Mouse (Mus musculus) MEL (cell line): Measurements from ENCODE around the gene BC051665. TPM values are rescaled to one million over a fixed set of nuclear protein-coding genes. Genes with fewer than 3 reads are reported as not detected.
A peak's percentile ranks its signal among the peaks of the same experiment; 100 is the strongest.

Source experiments
- DNase-seq: peaks from one replicate; pipeline ENCODE4 v3.0.0; 2011; ENCODE audit warnings: low read depth, low spot score
- H3K27ac ChIP-seq: 2 replicates; pipeline ENCODE4 v1.5.1; 2012; ENCODE audit warnings: low read depth, mild to moderate bottlenecking, control low read depth, low read length, moderate library complexity; ENCODE audit not compliant: control insufficient read depth
- H3K27me3 ChIP-seq, 2 experiments: fragments of 150-350 bp in 1 of 2; sonication (generic) in 1 of 2; 2 replicates each; pipeline ENCODE4 v1.6.1; 2012; ENCODE audit warnings: low read length in 2 of 2, mild to moderate bottlenecking in 2 of 2, improper control_type of control experiment in 1 of 2, moderate library complexity in 1 of 2; ENCODE audit not compliant: insufficient read depth in 2 of 2, control insufficient read depth in 1 of 2
- H3K36me3 ChIP-seq, 2 experiments: 2 replicates each; pipeline ENCODE4 v1.6.1; 2012 to 2014; ENCODE audit warnings: low read length in 2 of 2, improper control_type of control experiment in 1 of 2, inconsistent platforms in 1 of 2, mild to moderate bottlenecking in 1 of 2; ENCODE audit not compliant: insufficient read depth in 2 of 2, control insufficient read depth in 1 of 2
- H3K4me1 ChIP-seq, 2 experiments: fragments of 150-350 bp in 1 of 2; sonication (generic) in 1 of 2; 2 replicates each; pipeline ENCODE4 v1.6.1; 2012; ENCODE audit warnings: low read length in 2 of 2, improper control_type of control experiment in 1 of 2, mild to moderate bottlenecking in 1 of 2; ENCODE audit not compliant: insufficient read depth in 2 of 2, control insufficient read depth in 1 of 2
- H3K4me3 ChIP-seq, 2 experiments: fragments of 150-350 bp in 1 of 2; sonication (generic) in 1 of 2; 2 replicates each; pipeline ENCODE4 v1.5.1; 2012; ENCODE audit warnings: low read depth in 2 of 2, low read length in 2 of 2, mild to moderate bottlenecking in 2 of 2, moderate library complexity in 2 of 2, control low read depth in 1 of 2, improper control_type of control experiment in 1 of 2; ENCODE audit not compliant: control insufficient read depth in 1 of 2, insufficient read depth in 1 of 2
- H3K79me2 ChIP-seq: 2 replicates; pipeline ENCODE4 v1.6.1; 2012; ENCODE audit warnings: mild to moderate bottlenecking, low read length, moderate library complexity; ENCODE audit not compliant: control insufficient read depth, poor library complexity, insufficient read depth
- H3K9ac ChIP-seq: 2 replicates; pipeline ENCODE4 v1.6.1; 2012; ENCODE audit warnings: low read depth, mild to moderate bottlenecking, control low read depth, low read length, moderate library complexity; ENCODE audit not compliant: control insufficient read depth, poor library complexity, severe bottlenecking
- H3K9me3 ChIP-seq: fragments of 150-350 bp; sonication (generic); replicated peaks from 2 replicates; pipeline ENCODE4 v1.6.1; 2012; ENCODE audit warnings: mild to moderate bottlenecking, low read length, improper control_type of control experiment, moderate library complexity; ENCODE audit not compliant: insufficient read depth
- CHD2 ChIP-seq: IDR thresholded peaks from 2 replicates; pipeline ENCODE4 v1.6.1; 2011; ENCODE audit warnings: low read length, improper control_type of control experiment
- CTCF ChIP-seq, 3 experiments: IDR thresholded peaks in 2 of 3; conservative IDR thresholded peaks in 1 of 3; 2 replicates each; pipeline ENCODE4 v1.5.1; 2011 to 2012; ENCODE audit warnings: low read length in 3 of 3, low read depth in 2 of 3, mild to moderate bottlenecking in 2 of 3, improper control_type of control experiment in 1 of 3, inconsistent platforms in 1 of 3, mixed read lengths in 1 of 3, moderate library complexity in 1 of 3; ENCODE audit not compliant: control insufficient read depth in 1 of 3, insufficient read depth in 1 of 3, poor library complexity in 1 of 3, severe bottlenecking in 1 of 3
- EP300 ChIP-seq, 2 experiments: IDR thresholded peaks; 2 replicates each; pipeline ENCODE4 v1.6.1; 2011; ENCODE audit warnings: improper control_type of control experiment in 2 of 2, low read length in 2 of 2, low read depth in 1 of 2, mild to moderate bottlenecking in 1 of 2
- ETS1 ChIP-seq: IDR thresholded peaks from 2 replicates; pipeline ENCODE4 v1.6.1; 2012; ENCODE audit warnings: low read depth, mild to moderate bottlenecking, inconsistent platforms, low read length, improper control_type of control experiment, moderate library complexity
- GATA1 ChIP-seq: IDR thresholded peaks from 2 replicates; pipeline ENCODE4 v1.6.1; 2011; ENCODE audit warnings: low read depth, low read length, improper control_type of control experiment
- HCFC1 ChIP-seq: IDR thresholded peaks from 2 replicates; pipeline ENCODE4 v1.6.1; 2012; ENCODE audit warnings: low read depth, mild to moderate bottlenecking, inconsistent platforms, low read length, improper control_type of control experiment, moderate library complexity
- JUND ChIP-seq: IDR thresholded peaks from 2 replicates; pipeline ENCODE4 v1.6.1; 2011; ENCODE audit warnings: low read depth, mild to moderate bottlenecking, improper control_type of control experiment, low read length
- MAFK ChIP-seq: IDR thresholded peaks from 2 replicates; pipeline ENCODE4 v1.6.1; 2011; ENCODE audit warnings: low read depth, mild to moderate bottlenecking, low read length, improper control_type of control experiment, borderline replicate concordance
- NELFE ChIP-seq: IDR thresholded peaks from 2 replicates; pipeline ENCODE4 v1.6.1; 2011; ENCODE audit warnings: low read depth, low read length, improper control_type of control experiment
- POLR2A ChIP-seq, 2 experiments: IDR thresholded peaks; 2 replicates each; pipeline ENCODE4 v1.6.1; 2011 to 2012; ENCODE audit warnings: low read length in 2 of 2, mild to moderate bottlenecking in 2 of 2, control low read depth in 1 of 2, improper control_type of control experiment in 1 of 2, low read depth in 1 of 2, moderate library complexity in 1 of 2; ENCODE audit not compliant: control insufficient read depth in 1 of 2, insufficient read depth in 1 of 2, poor library complexity in 1 of 2
- RAD21 ChIP-seq: IDR thresholded peaks from 2 replicates; pipeline ENCODE4 v1.6.1; 2011; ENCODE audit warnings: mild to moderate bottlenecking, low read depth, low read length, improper control_type of control experiment
- RCOR1 ChIP-seq: IDR thresholded peaks from 2 replicates; pipeline ENCODE4 v1.6.1; 2012; ENCODE audit warnings: low read depth, mild to moderate bottlenecking, inconsistent platforms, low read length, improper control_type of control experiment
- SIN3A ChIP-seq: IDR thresholded peaks from 2 replicates; pipeline ENCODE4 v1.6.1; 2012; ENCODE audit warnings: low read length, improper control_type of control experiment, inconsistent platforms
- SMC3 ChIP-seq: IDR thresholded peaks from 2 replicates; pipeline ENCODE4 v1.6.1; 2011; ENCODE audit warnings: low read depth, low read length, improper control_type of control experiment
- TAL1 ChIP-seq: IDR thresholded peaks from 2 replicates; pipeline ENCODE4 v1.6.1; 2012; ENCODE audit warnings: mild to moderate bottlenecking, inconsistent platforms, low read length, moderate library complexity, mixed read lengths
- TBP ChIP-seq: IDR thresholded peaks from 2 replicates; pipeline ENCODE4 v1.8.0; 2011; ENCODE audit warnings: low read depth, low read length, improper control_type of control experiment
- UBTF ChIP-seq: IDR thresholded peaks from 2 replicates; pipeline ENCODE4 v1.6.1; 2012; ENCODE audit warnings: low read depth, mild to moderate bottlenecking, inconsistent platforms, low read length, improper control_type of control experiment, moderate library complexity, borderline replicate concordance; ENCODE audit not compliant: insufficient read depth
- USF2 ChIP-seq, 2 experiments: IDR thresholded peaks; 2 replicates each; pipeline ENCODE4 v1.6.1; 2011 to 2012; ENCODE audit warnings: improper control_type of control experiment in 2 of 2, low read length in 2 of 2, borderline replicate concordance in 1 of 2, inconsistent platforms in 1 of 2, low read depth in 1 of 2, mild to moderate bottlenecking in 1 of 2; ENCODE audit not compliant: insufficient read depth in 1 of 2
- ZC3H11A ChIP-seq: IDR thresholded peaks from 2 replicates; pipeline ENCODE4 v1.6.1; 2012; ENCODE audit warnings: low read depth, mild to moderate bottlenecking, inconsistent platforms, low read length, improper control_type of control experiment
- ZMIZ1 ChIP-seq: IDR thresholded peaks from 2 replicates; pipeline ENCODE4 v1.6.1; 2012; ENCODE audit warnings: low read depth, mild to moderate bottlenecking, inconsistent platforms, low read length, improper control_type of control experiment, moderate library complexity
- polyA plus RNA-seq, 2 experiments: library from polyadenylated mRNA; stranded (reverse) in 1 of 2; unstranded in 1 of 2; fragments of >175 nt in 1 of 2; fragments of >200 nt in 1 of 2; gene quantifications; 2 replicates each; pipeline versions ENCODE4 v1.2.1 to v1.2.4; 2012; ENCODE audit warnings: low replicate concordance in 2 of 2, low read depth in 1 of 2; ENCODE audit not compliant: insufficient read length in 2 of 2, insufficient read depth in 1 of 2, missing spikeins in 1 of 2
- total RNA-seq: library from RNA; depleted of rRNA; stranded (reverse); fragments of 300-350 nt; gene quantifications from 2 replicates; pipeline ENCODE4 v1.2.3, GENCODE M21; 2012

Gene BC051665
- total and polyA plus RNA-seq, 3 experiments = not detected

DNA sequence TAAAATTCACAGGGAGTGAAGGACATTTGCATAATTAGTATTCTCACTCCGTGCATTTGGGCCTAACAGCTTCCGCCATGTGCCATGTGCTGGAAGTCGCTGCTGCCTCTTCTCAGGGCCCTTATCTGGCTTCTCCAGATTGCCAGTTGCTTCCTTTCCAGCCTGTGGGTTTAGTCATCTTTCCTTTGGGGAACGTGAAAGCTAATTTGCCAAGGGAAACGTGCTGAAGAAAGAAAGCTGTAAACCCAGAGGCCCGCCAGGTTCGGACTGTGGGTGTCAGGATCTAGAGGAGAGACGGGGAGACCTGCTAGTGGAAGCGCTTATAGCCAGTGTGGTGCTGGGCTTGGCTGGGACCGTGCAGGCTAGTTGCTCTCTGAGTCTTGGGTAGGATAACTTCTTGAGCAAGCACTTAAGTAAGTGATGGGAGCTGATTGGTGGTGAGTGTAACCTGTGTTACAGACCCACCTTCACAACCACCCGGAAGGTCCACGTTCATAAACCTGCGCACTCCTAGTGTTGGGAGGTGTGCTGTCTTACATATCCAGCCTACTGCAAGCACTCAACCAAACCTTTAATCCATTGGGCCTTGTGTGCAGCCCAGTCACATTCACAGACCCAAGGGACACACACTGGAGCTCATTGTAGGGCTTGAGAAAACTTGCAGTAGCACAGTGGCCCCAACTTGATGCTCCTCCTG is 42.6 kb downstream of the BC051665 start (continued):
- no peak for TF ChIP-seq ZMIZ1
- peak; percentile 94 for TF ChIP-seq GATA1
- TF ChIP-seq USF2 (IDR thresholded peaks at IDR 0.05; ENCODE audit: borderline replicate concordance in 1 of 2, insufficient read depth in 1 of 2, low read depth in 1 of 2, low read length in 2 of 2) = no peak
- no peak for TF ChIP-seq POLR2A (IDR thresholded peaks at IDR 0.05; ENCODE audit: control insufficient read depth in 1 of 2, insufficient read depth in 1 of 2, low read depth in 1 of 2, low read length in 2 of 2, poor library complexity in 1 of 2)
- peak; percentile 76; the same call in 1 of the 2 replicates for TF ChIP-seq JUND
- TF ChIP-seq MAFK = no peak; the same call in 1 of the 2 replicates
- TF ChIP-seq HCFC1 = 0 out of 2 replicates have a peak, but pooled peaks have one; percentile 25
- TF ChIP-seq UBTF = no peak
- TF ChIP-seq NELFE = 0 out of 2 replicates have a peak, but pooled peaks have one; percentile 11
- peak; percentile 96 for TF ChIP-seq ETS1
- no peak for TF ChIP-seq SMC3
- TF ChIP-seq, all 39 proteins: peak for 17

- H3K27me3 ChIP-seq = no peaks in the 10 kb centered on the region
- H3K36me3 ChIP-seq = peaks cover 0 to 32% of the 10 kb centered on the region in 2 experiments; a peak in 2 of 4 replicates
- H3K27ac ChIP-seq = peak overlapping the region; percentile 95
- peaks cover 8 to 39% of the 10 kb centered on the region in 2 experiments for H3K4me1 ChIP-seq
- no peak for DNase-seq
- TF ChIP-seq TAL1 = peak; percentile 49; the same call in 1 of the 2 replicates
- peak in 1 of 2 experiments; percentile 16; a peak in 1 of 4 replicates for TF ChIP-seq EP300 (IDR thresholded peaks at IDR 0.05; ENCODE audit: low read depth in 1 of 2, low read length in 2 of 2)
- TF ChIP-seq NELFE = no peak
- TF ChIP-seq ETS1 = 0 out of 2 replicates have a peak, but pooled peaks have one; percentile 39
- TF ChIP-seq SIN3A = 0 out of 2 replicates have a peak, but pooled peaks have one; percentile 35
- TF ChIP-seq RCOR1 = no peak
- no peaks in the 10 kb centered on the region for H3K9me3 ChIP-seq
- H3K9ac ChIP-seq = peak overlapping the region; percentile 51
- H3K79me2 ChIP-seq = no peaks in the 10 kb centered on the region
- no peak overlapping the region for H3K4me3 ChIP-seq
Measured at GRCm38 (mm10) chr13:60742611-60743010, 43.6 kb downstream of the BC051665 start.

DNA sequence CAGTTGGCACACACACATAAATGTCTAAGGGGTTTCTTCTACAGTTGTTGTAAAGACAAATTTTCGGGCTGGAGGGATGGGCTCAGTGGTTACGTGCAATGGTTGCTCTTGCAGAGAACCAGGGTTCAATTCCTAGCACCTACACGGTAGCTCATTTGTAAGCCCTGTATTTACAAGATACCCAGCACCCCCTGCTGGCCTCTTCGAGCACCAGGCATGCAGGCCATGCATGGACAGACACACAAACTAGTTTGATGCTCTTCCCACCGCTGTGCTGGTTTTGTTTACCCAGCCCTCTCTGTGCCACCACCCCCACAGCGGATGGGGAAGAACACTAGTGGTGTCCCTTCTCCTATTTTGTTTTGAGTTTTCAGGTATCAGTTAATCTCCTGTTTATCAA is 45.9 kb downstream of the BC051665 start:
- peak; percentile 51 for DNase-seq
- peaks cover 0 to 28% of the 10 kb centered on the region in 2 experiments; a peak in 2 of 4 replicates for H3K36me3 ChIP-seq
- no peaks in the 10 kb centered on the region for H3K79me2 ChIP-seq
- no peaks in the 10 kb centered on the region for H3K27me3 ChIP-seq
- H3K4me3 ChIP-seq = no peak overlapping the region
- no peaks in the 10 kb centered on the region for H3K9me3 ChIP-seq
- no peak overlapping the region for H3K9ac ChIP-seq
- H3K4me1 ChIP-seq = peaks cover 5 to 39% of the 10 kb centered on the region in 2 experiments
- no peak overlapping the region for H3K27ac ChIP-seq
- no peak for TF ChIP-seq TBP
- no peak for TF ChIP-seq NELFE
- peak; percentile 40 to 60 (median 54) for TF ChIP-seq CTCF (IDR thresholded peaks at IDR 0.05 in 2 of 3, conservative IDR thresholded peaks at IDR 0.05 in 1 of 3; ENCODE audit: control insufficient read depth in 1 of 3, insufficient read depth in 1 of 3, low read depth in 2 of 3, low read length in 3 of 3, poor library complexity in 1 of 3, severe bottlenecking in 1 of 3)
- no peak for TF ChIP-seq JUND
- TF ChIP-seq RAD21 = peak; percentile 54
- no peak for TF ChIP-seq CHD2
- TF ChIP-seq ZC3H11A = peak; percentile 34; the same call in 1 of the 2 replicates
- peak; percentile 53 for TF ChIP-seq SMC3
